Mouse (Mus musculus) urinary bladder, postnatal 4 days (tissue): ENCODE measurements at regions not wholly inside any gene's neighbourhood (a gene's known extent, or its start where the extent isn't known, plus 50 kb on each side); places are given as distances from the start of the nearest gene placed in this dataset.
A peak's percentile ranks its signal among the peaks of the same experiment; 100 is the strongest.

Experiments used
- DNase-seq, 2 experiments: peaks; one replicate each; pipeline ENCODE4 v3.0.0; 2021 to 2022; ENCODE audit warnings: low spot score in 2 of 2

DNA sequence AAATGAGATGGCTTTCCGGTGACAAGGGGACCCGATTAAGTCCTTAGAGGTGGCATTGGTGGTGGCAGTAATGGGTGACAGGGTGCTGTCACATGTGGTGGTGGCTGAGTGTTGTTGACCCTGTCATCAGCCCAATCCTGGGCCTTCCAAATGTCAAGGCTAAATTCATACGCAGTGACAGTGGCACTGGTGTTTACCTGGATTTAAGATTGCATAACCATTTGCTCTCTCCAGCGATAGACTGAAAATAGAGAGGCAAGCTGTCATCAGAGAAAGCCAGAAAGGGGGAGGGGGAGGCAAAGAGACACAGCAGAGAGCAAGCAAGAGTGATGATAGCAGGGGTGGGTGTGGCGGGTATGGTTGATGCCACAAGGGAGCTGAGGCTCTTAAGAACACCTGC is 215.1 kb downstream of the Suds3 start:
- DNase-seq, result no peak

DNA sequence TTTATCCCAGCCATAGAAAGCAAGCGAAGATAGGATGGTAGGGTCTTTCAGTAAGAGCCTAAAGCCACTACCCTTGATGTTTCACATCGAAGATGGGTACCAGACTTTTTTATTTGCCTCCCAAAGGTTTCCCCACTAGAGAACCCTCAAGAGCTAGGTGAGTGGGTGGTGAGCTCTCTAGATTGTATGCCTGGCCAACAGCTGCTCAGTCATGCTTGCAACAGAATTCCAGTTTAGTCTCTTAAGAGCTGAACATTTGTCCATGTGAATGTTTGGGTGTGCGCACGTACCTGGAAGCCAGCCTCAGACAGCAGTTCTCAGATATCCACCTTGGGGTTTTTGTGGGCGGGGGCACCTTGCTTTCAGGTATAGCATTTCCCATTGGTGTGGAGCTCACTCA is 218.5 kb downstream of the Suds3 start:
- no peak for DNase-seq

DNA sequence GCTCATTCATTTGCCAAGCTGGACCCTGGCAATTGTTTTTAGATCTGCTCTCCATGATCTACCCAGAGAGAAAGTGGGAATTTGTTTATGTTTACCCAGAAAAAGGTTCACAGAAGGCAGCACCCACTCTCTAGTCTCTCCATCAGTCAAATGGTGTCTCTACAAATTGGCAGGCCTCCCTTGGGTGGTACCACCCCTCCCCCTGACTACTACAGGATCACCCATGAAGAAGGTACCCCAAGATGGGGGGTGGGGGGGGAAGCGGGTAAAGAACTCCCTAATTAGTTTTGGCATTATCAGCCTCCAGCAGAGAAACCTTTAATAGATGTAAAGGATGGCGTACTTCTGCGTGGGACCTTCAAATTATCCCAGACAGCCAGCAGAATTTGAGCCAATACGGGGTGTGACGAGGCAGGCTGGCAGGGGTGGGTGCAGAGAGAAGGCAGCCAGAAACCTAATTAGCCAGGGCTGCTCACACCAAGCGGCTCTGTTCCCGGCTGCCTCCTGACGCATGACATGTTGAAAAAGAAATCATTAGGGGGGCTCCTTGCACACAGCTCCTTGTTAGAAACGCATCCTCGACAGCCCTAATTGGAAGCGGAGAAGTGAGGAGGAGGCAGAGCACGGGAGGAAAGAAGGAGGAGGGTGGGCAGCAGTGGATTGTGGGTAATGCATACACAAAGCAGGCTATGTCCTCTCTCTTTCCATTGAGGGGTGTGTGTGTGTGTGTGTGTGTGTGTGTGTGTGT is 220.7 kb downstream of the Suds3 start:
- DNase-seq, result no peak

DNA sequence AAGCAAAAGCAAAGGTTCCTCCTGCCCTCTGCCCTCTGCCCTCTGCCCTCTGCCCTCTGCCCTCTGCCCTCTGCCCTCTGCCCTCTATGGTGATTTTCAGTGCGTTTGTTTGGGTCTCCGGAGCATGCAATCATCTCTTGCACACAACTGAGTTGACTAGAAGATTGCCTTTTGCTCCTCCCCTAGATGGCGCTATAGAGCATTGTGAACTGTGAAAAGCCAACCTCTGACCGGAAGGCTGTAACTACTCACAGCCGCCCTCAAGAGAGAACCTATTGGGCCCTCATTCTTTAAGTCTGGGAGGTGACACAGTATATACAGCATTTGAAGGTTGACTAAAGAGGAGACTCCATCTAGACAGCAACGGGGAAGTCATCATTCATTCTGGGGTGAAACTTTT is 221.3 kb downstream of the Suds3 start:
- no peak for DNase-seq

DNA sequence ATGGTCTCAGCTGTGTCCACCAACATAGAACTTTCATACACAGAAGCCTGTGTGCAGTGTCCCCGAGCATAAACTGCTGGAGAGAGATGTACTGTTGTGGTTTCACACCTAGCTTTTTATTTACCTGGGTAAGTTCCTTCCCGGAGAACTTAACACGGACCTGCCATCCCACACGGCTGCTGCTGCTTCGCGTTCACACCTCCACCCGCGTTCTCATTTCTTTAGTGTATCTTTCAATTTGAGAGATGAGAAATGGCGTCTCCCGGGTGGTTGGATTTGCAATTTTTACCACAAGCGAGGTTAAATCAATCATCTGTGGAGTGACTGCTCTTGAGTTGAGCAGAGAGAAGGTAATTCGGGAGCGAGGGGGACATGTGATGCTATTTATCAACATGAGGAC is 223.0 kb downstream of the Suds3 start:
- DNase-seq, result no peak

DNA sequence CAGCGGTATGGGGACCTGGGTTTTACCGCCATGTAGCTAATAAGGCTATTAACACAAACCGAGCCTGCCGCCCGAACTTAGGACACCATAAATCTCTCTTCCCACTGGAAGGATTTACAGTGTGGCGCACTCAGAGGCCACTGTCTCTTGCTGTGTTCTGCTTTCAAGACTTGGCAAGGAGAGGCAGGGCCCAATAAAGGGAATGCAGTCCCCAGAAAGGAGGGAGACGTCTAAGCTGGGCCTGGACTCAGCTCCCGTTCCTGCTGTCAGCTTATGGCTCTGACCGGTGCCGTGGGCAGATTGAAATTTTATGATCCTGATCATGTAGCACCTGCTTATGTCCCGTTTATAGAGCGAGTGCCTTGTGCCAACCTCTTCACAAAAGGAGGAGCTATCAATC is 226.7 kb downstream of the Suds3 start:
- no peak for DNase-seq

DNA sequence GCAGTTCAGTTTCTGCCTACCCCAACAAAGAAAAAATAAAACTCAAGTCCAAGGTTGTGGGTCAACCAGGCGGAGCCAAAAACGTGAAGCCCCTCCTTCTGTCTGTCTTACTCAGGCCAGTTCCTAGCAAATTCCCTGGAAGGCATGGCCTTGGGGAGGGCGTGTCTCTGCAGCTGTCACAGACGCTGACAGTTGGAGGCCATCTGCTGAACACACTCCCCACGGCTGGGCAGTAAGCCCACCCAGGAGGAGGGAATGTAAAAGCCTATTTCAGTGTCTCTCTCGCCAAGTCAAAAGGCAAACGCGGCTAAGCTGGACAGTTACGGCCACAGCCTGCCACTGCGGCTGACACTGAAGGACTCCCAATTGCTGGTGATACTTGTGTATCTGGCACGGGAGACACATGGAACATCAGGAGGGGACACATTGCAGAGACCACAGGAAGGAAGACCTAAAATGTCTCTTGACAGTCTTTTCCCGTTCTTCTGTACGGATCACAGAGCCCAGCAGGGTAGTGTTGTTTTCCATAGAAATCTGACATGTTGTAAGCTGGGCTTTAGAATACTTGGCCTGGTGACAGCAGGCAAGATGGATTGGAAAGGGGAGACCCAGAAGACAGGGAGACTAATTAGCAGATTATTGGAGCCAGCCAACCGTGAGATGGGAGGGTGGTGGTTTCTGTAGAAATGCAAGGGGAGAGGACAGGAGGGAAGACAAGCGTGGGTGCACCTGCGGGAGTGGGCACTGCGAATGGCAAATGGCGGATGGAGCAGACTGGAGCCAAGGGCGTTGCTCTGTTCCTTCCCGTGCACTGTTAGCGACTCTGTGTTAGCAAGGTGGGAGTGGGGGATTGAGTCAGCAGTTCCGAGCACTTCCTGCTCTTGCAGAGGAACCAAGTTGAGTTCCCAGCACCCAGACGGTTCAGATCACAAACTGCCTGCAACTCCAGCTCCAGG is 229.5 kb downstream of the Suds3 start:
- DNase-seq, result peak in 1 of 2 experiments; percentile 41

DNA sequence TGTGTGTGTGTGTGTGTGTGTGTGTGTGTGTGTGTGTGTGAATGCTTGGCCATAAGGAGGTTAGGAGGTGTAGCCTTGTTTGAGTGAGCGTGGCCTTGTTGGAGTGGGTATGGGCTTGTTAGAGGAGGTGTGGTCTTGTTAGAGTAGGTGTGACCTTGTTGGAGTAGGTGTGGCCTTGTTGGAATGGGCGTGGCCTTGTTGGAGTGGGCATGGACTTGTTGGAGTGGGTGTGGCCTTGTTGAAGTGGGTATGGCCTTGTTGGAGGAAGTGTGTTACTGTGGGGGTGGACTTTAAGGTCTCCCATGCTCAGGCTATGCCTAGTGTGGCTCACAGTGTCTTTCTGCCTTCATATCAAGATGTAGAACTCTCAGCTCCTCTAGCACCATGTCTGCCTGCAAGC is 236.2 kb downstream of the Suds3 start:
- DNase-seq, result no peak

DNA sequence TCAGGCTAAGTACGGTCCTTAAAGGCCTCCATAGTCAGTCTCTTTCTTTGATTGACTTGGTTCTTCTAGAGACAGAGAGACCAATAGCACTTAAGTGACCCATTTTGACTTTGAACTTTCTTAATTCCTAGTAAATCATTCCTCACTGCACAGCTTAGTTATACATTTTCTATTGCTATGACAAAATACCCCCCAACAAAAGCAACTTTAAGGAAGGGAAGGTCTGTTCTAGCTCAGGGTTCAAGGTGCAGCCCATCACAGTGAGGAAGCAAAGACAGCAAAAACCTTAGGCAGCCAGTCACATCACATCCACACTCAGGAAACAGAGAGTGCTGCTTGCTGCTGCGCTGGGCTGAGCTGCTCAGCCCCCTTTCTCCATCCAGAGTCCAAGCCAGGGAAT is 241.0 kb downstream of the Suds3 start:
- no peak for DNase-seq

DNA sequence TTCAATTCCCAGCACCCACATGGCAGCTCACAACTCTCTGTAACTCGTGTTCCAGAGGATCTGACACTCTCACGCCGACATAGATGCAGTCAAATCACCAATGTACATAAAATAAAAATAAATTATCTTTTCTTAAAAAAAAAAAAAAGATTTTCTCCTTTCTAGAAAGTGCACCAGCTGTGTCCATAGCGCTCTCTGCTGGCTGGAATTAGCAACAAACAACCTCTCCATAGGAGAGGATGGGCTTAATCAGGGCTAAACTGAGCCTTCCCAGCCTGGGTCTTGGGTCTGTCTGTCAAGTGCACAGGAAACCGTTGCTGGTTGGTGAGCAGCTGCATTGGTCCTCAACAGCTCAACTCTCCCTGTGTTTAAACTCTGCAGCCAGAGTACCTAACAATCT is 247.8 kb downstream of the Suds3 start:
- no peak for DNase-seq

DNA sequence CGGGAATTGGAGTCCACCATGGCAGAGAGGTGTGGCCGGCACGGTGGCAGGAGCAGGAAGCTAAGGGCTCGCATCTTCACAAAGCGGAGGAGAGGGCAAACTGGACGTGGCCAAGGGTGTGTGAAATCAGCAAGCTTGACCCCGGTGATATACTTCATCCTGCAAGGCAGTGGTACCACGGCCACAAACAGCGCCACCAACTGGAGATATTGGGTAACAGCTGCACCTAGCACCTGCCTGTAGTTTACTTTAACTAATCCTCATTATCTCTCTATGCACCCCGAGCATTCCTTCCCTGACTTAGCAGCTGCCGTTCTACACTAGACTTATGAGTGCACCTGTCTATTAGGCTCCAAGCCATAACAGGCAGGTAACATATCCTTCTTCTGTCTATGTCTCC is 251.6 kb downstream of the Suds3 start:
- DNase-seq, result no peak

DNA sequence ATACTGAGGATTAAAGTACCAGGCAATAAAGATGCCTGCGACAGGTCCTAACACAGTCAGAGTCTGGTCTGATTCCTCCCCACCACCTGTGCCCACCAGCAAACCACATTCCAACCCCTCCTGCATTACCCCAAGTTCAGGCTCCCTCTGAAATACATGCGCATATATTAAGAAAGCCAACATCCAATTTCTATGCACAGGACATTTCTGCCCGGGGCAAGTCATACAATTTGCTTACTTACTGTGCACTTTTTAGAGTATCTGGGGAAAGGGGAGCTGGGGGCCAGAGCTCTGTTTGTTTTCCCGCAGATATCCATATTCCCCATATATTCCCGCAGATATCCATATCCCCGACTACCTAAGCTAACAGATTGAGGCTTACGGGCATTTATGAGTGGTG is 261.1 kb upstream of the Srrm4 start:
- no peak for DNase-seq

DNA sequence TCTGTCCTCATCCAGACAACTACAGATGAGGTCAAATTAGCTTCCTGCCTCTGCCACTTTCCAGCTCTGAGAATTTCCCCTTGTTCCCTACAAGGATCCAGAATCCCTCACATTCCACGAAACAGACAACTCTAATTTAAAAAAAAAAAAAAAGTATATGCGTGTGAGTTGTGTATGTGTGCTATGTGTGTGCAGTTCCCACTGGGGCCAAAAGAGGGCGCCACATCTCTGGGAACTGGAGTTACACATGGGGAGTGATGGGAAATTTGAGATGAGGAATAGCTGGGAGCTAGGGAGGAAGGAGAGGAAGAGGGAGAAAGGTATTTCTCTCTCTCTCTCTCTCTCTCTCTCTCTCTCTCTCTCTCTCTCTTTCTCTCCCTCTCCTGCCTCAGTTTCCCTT is 240.3 kb upstream of the Srrm4 start:
- no peak for DNase-seq

DNA sequence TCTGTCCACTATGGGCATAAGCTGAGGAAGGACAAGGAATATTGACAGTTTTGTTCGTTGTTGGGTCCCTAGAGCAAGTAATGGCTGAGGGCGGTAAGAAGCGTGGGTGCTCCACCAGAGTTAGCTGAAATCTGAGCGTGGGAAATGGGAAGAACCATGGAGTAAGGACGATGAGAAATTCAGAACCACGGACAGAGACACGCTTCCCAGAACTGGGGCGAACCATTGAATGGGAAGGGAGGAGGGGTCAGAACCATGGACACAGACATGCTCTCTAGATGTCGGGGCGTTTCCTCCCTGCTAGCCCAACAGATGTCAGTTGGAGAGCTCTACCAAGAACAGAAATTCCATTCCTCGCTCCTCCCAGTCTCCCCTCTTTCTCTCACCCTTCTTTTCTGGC is 238.2 kb upstream of the Srrm4 start:
- DNase-seq, result no peak

DNA sequence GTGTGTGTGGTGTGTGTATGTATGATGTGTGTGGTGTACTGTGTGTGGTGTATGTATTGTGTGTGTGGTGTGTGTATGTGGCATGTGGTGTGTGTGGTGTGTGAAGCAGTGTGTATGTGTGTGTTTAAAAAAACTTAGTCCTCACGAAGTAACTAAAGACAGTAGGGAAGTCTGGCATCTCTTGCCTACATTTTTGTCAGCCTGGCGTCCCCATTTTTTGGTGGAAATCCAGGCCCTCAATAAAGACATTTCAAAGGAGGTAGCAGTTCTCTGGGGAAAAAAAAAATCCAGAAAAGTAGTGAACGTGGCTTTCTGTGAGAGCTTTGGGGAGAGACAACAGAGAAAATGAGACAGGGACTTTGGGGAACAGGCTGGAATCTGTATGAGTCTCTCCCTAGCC is 231.6 kb upstream of the Srrm4 start:
- no peak for DNase-seq

DNA sequence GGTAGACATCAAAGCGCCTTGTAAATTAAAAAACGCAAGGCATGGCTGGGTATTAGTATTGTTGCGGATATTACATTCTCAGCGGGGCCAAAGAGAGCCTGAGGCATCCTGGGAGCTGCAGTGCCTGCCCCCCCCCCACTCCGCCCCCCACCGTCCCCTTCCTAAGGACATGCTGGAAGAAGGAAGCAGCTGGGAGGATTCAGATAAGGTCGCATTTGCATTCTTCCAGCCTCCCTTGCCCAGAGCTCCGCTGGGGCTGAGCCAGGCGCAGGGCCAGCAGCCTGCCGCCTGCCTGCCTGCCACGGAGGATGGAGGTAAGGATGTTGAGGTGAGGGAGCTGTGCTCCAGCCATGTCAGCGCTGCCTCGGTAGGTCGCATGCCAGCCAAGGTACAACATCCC is 230.5 kb upstream of the Srrm4 start:
- DNase-seq, result no peak

DNA sequence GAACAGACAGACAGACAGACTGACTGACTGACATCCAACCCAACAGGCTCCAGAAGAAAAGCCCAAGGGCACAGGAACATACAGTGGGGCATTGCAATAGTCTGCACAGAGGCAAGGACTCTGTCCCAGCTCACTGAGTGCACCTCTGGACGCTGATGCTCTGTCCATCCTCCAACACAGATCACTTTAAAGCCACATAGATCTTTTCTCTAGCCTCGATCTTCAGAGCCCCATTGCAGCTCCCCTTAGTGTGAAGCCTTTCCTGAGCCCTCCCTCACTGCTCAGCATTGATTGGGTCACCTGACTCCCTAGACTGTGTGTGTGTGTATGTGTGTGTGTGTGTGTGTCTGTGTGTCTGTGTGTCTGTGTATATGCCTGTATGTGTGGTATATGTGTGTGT is 218.2 kb upstream of the Srrm4 start:
- no peak for DNase-seq

DNA sequence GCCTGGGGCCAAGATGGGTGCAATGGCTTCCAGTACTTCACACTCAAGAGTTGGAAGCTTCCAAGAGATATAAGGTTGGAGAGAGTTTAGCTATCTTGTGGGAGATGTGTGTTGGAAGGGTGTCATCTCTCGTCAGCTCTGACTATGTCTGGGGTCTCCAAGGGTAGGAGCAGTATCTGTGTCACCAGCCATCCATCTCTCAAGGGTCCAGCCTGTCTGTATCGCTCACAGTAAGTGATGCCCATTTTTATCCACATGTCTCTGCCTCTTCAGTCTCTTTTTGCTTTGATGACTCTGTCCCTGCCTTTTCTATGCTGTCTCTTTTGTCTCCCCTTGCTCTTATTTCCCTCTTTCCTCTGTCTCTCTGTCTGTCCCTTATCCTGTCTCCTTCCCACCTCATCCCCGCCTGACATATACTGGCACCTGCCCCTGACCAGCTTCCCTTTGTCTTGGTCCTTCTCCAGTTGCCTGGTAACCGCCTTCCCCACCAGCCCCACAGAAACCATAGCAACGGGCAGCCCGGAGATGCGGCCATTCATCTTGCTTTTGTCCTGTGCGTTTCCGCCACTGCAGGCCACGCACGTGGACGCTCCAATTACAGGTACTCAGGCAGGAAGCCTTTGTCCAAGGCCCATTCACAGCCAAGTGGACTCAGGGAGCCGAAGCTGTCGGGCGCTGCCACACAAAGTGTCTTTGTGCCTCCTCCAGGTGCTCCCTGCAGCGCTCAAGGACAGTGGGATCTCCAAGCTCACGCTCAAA is 217.6 kb upstream of the Srrm4 start:
- no peak for DNase-seq

DNA sequence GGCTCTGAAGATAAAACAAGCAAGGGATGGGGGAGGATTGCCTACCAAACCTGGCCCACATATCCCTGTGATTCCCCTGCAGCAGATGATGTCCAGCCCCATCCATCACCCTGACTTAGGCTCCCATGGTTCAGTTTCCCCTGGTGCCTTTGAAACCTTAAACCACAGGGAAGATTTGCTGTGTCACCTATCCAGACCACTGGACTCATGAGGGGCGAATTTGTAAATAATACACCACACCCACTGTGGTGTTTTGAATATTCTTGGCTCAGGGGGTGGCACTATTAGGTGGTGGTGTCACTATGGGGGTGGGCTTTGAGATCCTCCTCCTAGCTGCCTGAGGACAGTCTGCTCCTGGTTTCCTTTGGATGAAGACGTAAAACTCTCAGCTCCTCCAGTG is 205.8 kb upstream of the Srrm4 start:
- DNase-seq, result no peak

DNA sequence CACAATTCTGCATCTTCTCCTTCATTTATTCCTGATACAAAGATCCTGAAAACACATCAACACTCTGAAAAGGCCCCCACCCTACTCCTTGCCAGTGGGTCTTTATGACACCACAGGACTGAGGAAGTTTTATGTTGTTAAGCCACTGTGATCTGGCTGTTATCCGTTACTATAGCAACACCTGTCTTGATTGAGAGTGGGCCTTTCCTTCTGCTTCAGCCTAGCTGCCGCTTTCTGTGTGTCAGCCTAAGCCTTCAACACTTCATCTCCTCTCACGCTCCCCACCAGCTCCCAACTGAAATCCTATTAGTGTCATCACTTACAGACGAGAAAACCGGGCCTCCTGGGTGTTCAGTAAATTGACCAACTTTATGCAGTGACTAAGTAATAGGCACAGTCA is 203.6 kb upstream of the Srrm4 start:
- DNase-seq, result no peak

DNA sequence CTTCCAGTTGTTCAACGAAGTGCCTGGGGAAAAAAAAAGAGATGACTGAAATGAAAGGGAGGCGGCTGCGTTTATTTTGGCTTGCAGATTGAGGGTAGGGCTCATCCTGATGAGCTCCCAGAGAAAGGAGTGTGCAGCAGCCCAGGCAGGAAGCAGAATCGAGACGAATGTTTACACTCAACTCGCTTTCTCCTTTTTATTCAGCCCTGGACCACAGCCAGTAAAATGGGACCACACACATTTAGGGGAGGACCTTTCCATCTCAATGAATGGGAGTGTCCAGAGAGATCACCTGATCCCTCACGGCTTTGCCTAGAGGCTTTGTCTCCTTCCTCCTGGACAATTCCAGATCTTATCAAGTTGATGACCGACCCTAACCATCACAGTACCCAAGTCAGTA is 198.8 kb upstream of the Srrm4 start:
- DNase-seq, result no peak

DNA sequence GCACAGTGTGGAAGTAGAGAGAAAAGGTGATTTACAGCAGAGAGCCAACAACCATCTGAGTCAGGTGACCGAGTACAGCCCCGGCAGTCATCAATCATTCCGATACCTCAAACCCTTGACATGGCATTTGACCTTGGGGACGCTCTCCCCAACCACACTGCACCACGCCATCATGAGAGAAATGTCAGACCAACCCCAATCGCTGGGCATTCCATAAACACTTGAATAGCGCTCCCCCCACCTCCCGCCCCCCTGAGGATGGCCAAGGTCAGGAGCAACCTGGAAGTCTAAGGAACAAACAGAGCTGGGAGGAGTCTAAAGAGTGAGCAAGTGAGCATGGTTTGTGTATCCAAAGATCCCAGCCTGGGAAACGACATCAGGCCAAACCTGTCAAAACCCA is 198.2 kb upstream of the Srrm4 start:
- DNase-seq, result no peak

DNA sequence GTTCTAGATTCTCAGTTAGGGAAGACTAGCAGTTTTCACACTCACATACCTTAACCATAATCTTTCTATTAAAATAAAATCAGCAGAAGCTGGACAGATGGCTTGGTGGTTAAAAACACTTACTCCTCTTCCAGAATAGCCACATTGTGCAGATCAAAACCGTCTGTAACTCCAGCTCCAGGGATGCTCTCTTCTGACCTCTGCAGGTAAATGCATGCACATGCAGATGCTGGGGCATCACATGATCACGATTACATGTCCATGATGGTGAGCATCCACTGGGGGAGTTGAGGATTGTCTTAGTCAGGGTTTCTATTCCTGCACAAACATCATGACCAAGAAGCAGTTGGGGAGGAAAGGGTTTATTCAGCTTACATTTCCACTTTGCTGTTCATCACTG is 184.8 kb upstream of the Srrm4 start:
- DNase-seq, result no peak
